Mouse (Mus musculus): Measurements from ENCODE around the gene Gpx1. TPM values are rescaled to one million over a fixed set of nuclear protein-coding genes. Genes with fewer than 3 reads are reported as not detected.

Gpx1 gene
- polyA plus RNA-seq, 1 experiment: 172 TPM

DNA sequence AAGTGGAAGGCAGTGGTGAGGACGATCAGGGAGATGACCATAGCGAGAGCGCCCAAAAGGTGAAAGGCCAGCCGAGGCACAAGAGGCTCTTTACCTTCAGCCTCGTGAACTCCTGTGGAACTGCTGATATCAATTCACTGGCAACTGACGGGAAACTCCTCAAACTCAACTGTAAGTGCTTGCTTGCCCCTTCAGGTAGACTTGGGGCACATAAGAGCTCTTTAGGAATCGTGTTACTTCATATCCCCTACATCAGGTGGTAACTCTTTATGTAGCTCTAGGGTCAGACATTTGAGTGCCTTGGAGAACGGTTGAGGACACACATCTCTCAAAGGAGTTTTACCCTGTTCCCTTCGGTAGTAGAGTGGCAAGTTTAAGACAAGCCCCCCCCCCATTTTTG is 42.7 kb downstream of the Gpx1 start:
- Histone ChIP-seq H3K36me3 (ENCODE audit: control insufficient read depth, insufficient read depth, low read length, poor library complexity, severe bottlenecking) (peaks cover 14% of the 10 kb centered on the region), H3K27ac (ENCODE audit: insufficient read depth, low read length) (no peak overlapping the region), H3K9ac (ENCODE audit: low read depth, poor library complexity, severe bottlenecking) (no peak overlapping the region), H3K4me3 (ENCODE audit: low read depth, low read length) (no peak overlapping the region), H3K9me3 (replicated peaks; ENCODE audit: control insufficient read depth, insufficient read depth, low read length, poor library complexity, severe bottlenecking) (no peaks in the 10 kb centered on the region), H3K27me3 (ENCODE audit: control insufficient read depth, insufficient read depth, low read length, poor library complexity, severe bottlenecking) (no peaks in the 10 kb centered on the region), H3K4me1 (ENCODE audit: control insufficient read depth, insufficient read depth, low read length) (peaks cover 4% of the 10 kb centered on the region)
- TF ChIP-seq POLR2A (IDR thresholded peaks at IDR 0.05; ENCODE audit: insufficient read depth, low read length) (no peak), EP300 (IDR thresholded peaks at IDR 0.05; ENCODE audit: insufficient read depth, low read depth, low read length) (no peak), CTCF (IDR thresholded peaks at IDR 0.05; ENCODE audit: low read depth, low read length) (no peak)

DNA sequence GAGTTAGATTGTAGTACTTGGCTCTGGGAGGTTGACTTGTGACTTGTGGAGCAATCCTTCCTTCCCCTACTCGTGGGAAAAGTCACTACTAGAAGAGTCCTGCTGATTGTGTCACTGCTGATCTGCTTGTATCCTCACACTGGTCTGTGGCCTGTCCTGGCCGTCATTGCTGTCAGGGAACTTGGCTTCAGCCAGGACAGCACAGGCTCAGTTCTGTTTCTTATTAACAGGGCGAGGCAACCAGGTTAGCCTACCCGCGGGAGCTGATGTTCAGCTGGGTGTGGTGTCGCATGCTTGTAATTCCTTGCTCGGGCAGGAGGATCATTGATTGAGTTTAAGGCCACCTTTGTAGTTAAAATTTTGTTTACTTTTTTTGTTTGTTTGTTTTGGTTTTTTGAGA is 46.3 kb downstream of the Gpx1 start:
- Histone ChIP-seq H3K4me1 (ENCODE audit: control insufficient read depth, insufficient read depth, low read length) (peaks cover 4% of the 10 kb centered on the region), H3K9ac (ENCODE audit: low read depth, poor library complexity, severe bottlenecking) (no peak overlapping the region), H3K27me3 (ENCODE audit: control insufficient read depth, insufficient read depth, low read length, poor library complexity, severe bottlenecking) (no peaks in the 10 kb centered on the region), H3K36me3 (ENCODE audit: control insufficient read depth, insufficient read depth, low read length, poor library complexity, severe bottlenecking) (peaks cover 10% of the 10 kb centered on the region), H3K4me3 (ENCODE audit: low read depth, low read length) (no peak overlapping the region), H3K9me3 (replicated peaks; ENCODE audit: control insufficient read depth, insufficient read depth, low read length, poor library complexity, severe bottlenecking) (no peaks in the 10 kb centered on the region), H3K27ac (ENCODE audit: insufficient read depth, low read length) (peak overlapping the region; percentile 35; the same call in 1 of the 2 replicates)
- TF ChIP-seq POLR2A (IDR thresholded peaks at IDR 0.05; ENCODE audit: insufficient read depth, low read length) (no peak), EP300 (IDR thresholded peaks at IDR 0.05; ENCODE audit: insufficient read depth, low read depth, low read length) (no peak), CTCF (IDR thresholded peaks at IDR 0.05; ENCODE audit: low read depth, low read length) (no peak)

DNA sequence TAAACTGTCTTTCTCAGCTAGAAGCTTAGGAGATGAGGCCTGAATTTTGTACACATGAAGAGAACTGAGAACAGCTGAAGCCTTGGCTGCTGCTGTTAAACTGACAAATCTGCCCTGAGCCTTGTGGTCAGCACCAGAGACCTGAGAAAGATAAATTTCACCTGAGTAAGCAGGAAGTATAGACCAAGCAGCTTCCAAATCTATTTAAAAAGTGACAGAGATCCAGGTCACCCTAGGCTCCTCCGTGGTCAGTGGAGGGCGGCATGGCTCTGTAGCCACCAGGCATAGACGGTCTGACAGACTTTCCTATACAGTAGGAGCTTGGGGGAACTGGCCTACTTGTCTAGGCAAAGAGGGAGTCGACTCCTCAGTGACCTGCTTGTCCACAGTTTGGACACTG is 48.1 kb downstream of the Gpx1 start:
- H3K27ac ChIP-seq (ENCODE audit: insufficient read depth, low read length): no peak overlapping the region
- TF ChIP-seq CTCF (IDR thresholded peaks at IDR 0.05; ENCODE audit: low read depth, low read length) (no peak), POLR2A (IDR thresholded peaks at IDR 0.05; ENCODE audit: insufficient read depth, low read length) (no peak), EP300 (IDR thresholded peaks at IDR 0.05; ENCODE audit: insufficient read depth, low read depth, low read length) (no peak)
- H3K36me3 ChIP-seq (ENCODE audit: control insufficient read depth, insufficient read depth, low read length, poor library complexity, severe bottlenecking): peaks cover 6% of the 10 kb centered on the region; the same call in 1 of the 2 replicates
- no peak overlapping the region for H3K9ac ChIP-seq (ENCODE audit: low read depth, poor library complexity, severe bottlenecking)
- H3K9me3 ChIP-seq (replicated peaks; ENCODE audit: control insufficient read depth, insufficient read depth, low read length, poor library complexity, severe bottlenecking): no peaks in the 10 kb centered on the region
- peaks cover 8% of the 10 kb centered on the region for H3K4me1 ChIP-seq (ENCODE audit: control insufficient read depth, insufficient read depth, low read length)
- no peaks in the 10 kb centered on the region for H3K27me3 ChIP-seq (ENCODE audit: control insufficient read depth, insufficient read depth, low read length, poor library complexity, severe bottlenecking)
- H3K4me3 ChIP-seq (ENCODE audit: low read depth, low read length): no peak overlapping the region

DNA sequence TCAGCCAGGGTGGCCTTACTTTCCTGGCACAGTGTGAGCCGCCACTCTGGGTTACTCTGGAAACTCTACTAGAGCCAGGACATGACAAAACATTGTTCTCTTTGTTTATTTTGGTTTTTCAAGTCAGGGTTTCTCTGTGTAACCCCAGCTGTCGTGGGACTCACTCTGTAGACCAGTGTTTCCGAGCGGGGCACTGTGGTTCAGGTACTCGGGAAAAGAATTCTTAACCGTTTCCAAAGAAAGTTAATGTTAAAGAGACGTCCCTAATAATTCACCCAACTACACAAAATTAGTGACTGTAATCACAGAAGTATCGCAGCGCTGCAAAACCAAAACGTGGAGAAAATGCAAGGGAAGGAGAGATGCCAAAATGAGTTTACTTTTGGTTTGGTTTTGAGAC is 49.9 kb downstream of the Gpx1 start:
- no peak for TF ChIP-seq CTCF (IDR thresholded peaks at IDR 0.05; ENCODE audit: low read depth, low read length)
- no peak for TF ChIP-seq POLR2A (IDR thresholded peaks at IDR 0.05; ENCODE audit: insufficient read depth, low read length)
- no peak for TF ChIP-seq EP300 (IDR thresholded peaks at IDR 0.05; ENCODE audit: insufficient read depth, low read depth, low read length)
- H3K9me3 ChIP-seq (replicated peaks; ENCODE audit: control insufficient read depth, insufficient read depth, low read length, poor library complexity, severe bottlenecking): no peaks in the 10 kb centered on the region
- H3K27me3 ChIP-seq (ENCODE audit: control insufficient read depth, insufficient read depth, low read length, poor library complexity, severe bottlenecking): no peaks in the 10 kb centered on the region
- H3K9ac ChIP-seq (ENCODE audit: low read depth, poor library complexity, severe bottlenecking): no peak overlapping the region
- no peak overlapping the region for H3K27ac ChIP-seq (ENCODE audit: insufficient read depth, low read length)
- no peak overlapping the region for H3K4me3 ChIP-seq (ENCODE audit: low read depth, low read length)
- H3K4me1 ChIP-seq (ENCODE audit: control insufficient read depth, insufficient read depth, low read length): peaks cover 10% of the 10 kb centered on the region
- H3K36me3 ChIP-seq (ENCODE audit: control insufficient read depth, insufficient read depth, low read length, poor library complexity, severe bottlenecking): peaks cover 2% of the 10 kb centered on the region; the same call in 1 of the 2 replicates

DNA sequence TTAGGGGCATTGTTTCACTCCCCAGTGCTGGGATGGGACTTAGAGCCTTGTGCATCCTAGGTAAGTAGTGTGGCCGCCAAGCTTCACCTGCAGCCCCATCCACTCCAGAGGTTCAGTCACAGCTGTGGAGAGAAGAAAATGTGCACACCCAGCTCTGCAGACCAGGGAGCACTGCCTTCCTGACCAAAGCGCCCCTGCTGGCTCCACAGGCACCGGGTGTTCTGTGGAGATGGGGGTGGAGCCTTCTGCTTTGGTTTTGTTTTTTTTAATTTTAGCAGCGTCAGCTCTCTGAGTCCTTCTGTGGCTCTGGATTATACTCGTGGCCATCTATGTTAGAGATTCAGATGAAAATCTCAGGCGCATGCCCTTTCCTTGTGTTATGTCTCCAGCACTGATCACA is 50.5 kb downstream of the Gpx1 start:
- Histone ChIP-seq H3K4me3 (ENCODE audit: low read depth, low read length) (no peak overlapping the region), H3K4me1 (ENCODE audit: control insufficient read depth, insufficient read depth, low read length) (peaks cover 10% of the 10 kb centered on the region), H3K27me3 (ENCODE audit: control insufficient read depth, insufficient read depth, low read length, poor library complexity, severe bottlenecking) (no peaks in the 10 kb centered on the region), H3K9me3 (replicated peaks; ENCODE audit: control insufficient read depth, insufficient read depth, low read length, poor library complexity, severe bottlenecking) (no peaks in the 10 kb centered on the region), H3K9ac (ENCODE audit: low read depth, poor library complexity, severe bottlenecking) (no peak overlapping the region), H3K27ac (ENCODE audit: insufficient read depth, low read length) (no peak overlapping the region), H3K36me3 (ENCODE audit: control insufficient read depth, insufficient read depth, low read length, poor library complexity, severe bottlenecking) (no peaks in the 10 kb centered on the region)
- TF ChIP-seq CTCF (IDR thresholded peaks at IDR 0.05; ENCODE audit: low read depth, low read length): no peak
- TF ChIP-seq EP300 (IDR thresholded peaks at IDR 0.05; ENCODE audit: insufficient read depth, low read depth, low read length): no peak
- TF ChIP-seq POLR2A (IDR thresholded peaks at IDR 0.05; ENCODE audit: insufficient read depth, low read length): no peak

Other genes starting within 250 kb of the Gpx1 start
- gene Apeh, start 244.3 kb upstream of the Gpx1 start, polyA plus RNA-seq (2011; ENCODE audit: insufficient read depth, insufficient read length, low read depth, missing spikeins): 37.6 and 48.1 TPM in 2 replicates
- 0.43 and 0.62 TPM in 2 replicates for gene Bsn, start 148.5 kb upstream of the Gpx1 start, polyA plus RNA-seq (2011; ENCODE audit: insufficient read depth, insufficient read length, low read depth, missing spikeins)
- 116 and 124 TPM in 2 replicates for gene Dag1, start 74.9 kb upstream of the Gpx1 start, polyA plus RNA-seq (2011; ENCODE audit: insufficient read depth, insufficient read length, low read depth, missing spikeins)
- 18.3 and 23.1 TPM in 2 replicates for gene Nicn1, start 48.5 kb upstream of the Gpx1 start, polyA plus RNA-seq (2011; ENCODE audit: insufficient read depth, insufficient read length, low read depth, missing spikeins)
- gene Amt, start 42.0 kb upstream of the Gpx1 start, polyA plus RNA-seq (2011; ENCODE audit: insufficient read depth, insufficient read length, low read depth, missing spikeins): 69.2 and 69.3 TPM in 2 replicates
- 429 and 434 TPM in 2 replicates for gene Rhoa, start 32.8 kb upstream of the Gpx1 start, polyA plus RNA-seq (2011; ENCODE audit: insufficient read depth, insufficient read length, low read depth, missing spikeins)
- gene Tcta, start 32.7 kb upstream of the Gpx1 start, polyA plus RNA-seq (2011; ENCODE audit: insufficient read depth, insufficient read length, low read depth, missing spikeins): 4.0 and 7.0 TPM in 2 replicates
- gene Usp4, start 8.9 kb downstream of the Gpx1 start, polyA plus RNA-seq (2011; ENCODE audit: insufficient read depth, insufficient read length, low read depth, missing spikeins): 69.5 and 69.9 TPM in 2 replicates
- gene 1700102P08Rik, start 53.9 kb downstream of the Gpx1 start, polyA plus RNA-seq (2011; ENCODE audit: insufficient read depth, insufficient read length, low read depth, missing spikeins): not detected in 2 replicates
- gene Ccdc36, start 89.6 kb downstream of the Gpx1 start, polyA plus RNA-seq (2011; ENCODE audit: insufficient read depth, insufficient read length, low read depth, missing spikeins): 0.96 and 1.2 TPM in 2 replicates
- gene BC048562, start 97.6 kb downstream of the Gpx1 start, polyA plus RNA-seq (2011; ENCODE audit: insufficient read depth, insufficient read length, low read depth, missing spikeins): not detected in 2 replicates
- 26.4 and 31.6 TPM in 2 replicates for gene Ccdc71, start 121.6 kb downstream of the Gpx1 start, polyA plus RNA-seq (2011; ENCODE audit: insufficient read depth, insufficient read length, low read depth, missing spikeins)
- gene Klhdc8b, start 122.7 kb downstream of the Gpx1 start, polyA plus RNA-seq (2011; ENCODE audit: insufficient read depth, insufficient read length, low read depth, missing spikeins): 5.8 and 6.4 TPM in 2 replicates
- 27.4 and 39.0 TPM in 2 replicates for gene Lamb2, start 140.8 kb downstream of the Gpx1 start, polyA plus RNA-seq (2011; ENCODE audit: insufficient read depth, insufficient read length, low read depth, missing spikeins)
- gene Usp19, start 151.7 kb downstream of the Gpx1 start, polyA plus RNA-seq (2011; ENCODE audit: insufficient read depth, insufficient read length, low read depth, missing spikeins): 86.0 and 90.9 TPM in 2 replicates
- 348 and 395 TPM in 2 replicates for gene Qars, start 168.8 kb downstream of the Gpx1 start, polyA plus RNA-seq (2011; ENCODE audit: insufficient read depth, insufficient read length, low read depth, missing spikeins)
- gene Qrich1, start 177.9 kb downstream of the Gpx1 start, polyA plus RNA-seq (2011; ENCODE audit: insufficient read depth, insufficient read length, low read depth, missing spikeins): 139 and 145 TPM in 2 replicates
- gene Impdh2, start 221.4 kb downstream of the Gpx1 start, polyA plus RNA-seq (2011; ENCODE audit: insufficient read depth, insufficient read length, low read depth, missing spikeins): 387 and 445 TPM in 2 replicates
- gene Ndufaf3, start 228.5 kb downstream of the Gpx1 start, polyA plus RNA-seq (2011; ENCODE audit: insufficient read depth, insufficient read length, low read depth, missing spikeins): 24.7 and 29.7 TPM in 2 replicates
- gene Dalrd3, start 231.0 kb downstream of the Gpx1 start, polyA plus RNA-seq (2011; ENCODE audit: insufficient read depth, insufficient read length, low read depth, missing spikeins): 32.7 and 38.9 TPM in 2 replicates
- gene Wdr6, start 239.8 kb downstream of the Gpx1 start, polyA plus RNA-seq (2011; ENCODE audit: insufficient read depth, insufficient read length, low read depth, missing spikeins): 24.6 and 24.7 TPM in 2 replicates